Mouse (Mus musculus): ENCODE data around the gene Epha2. TPM values are rescaled to one million over a fixed set of nuclear protein-coding genes. Genes with fewer than 3 reads are reported as not detected.

Gene Epha2
- polyA plus RNA-seq, 1 experiment from 2014 or later, result 3.0 TPM

- Histone ChIP-seq H3K4me3 (no peak overlapping the region), H3K27ac (replicated peaks) (no peak overlapping the region), H3K36me3 (replicated peaks) (no peaks in the 10 kb centered on the region), H3K4me1 (peaks cover 34% of the 10 kb centered on the region), H3K27me3 (replicated peaks; ENCODE audit: low read depth, poor library complexity, severe bottlenecking) (peaks cover 35% of the 10 kb centered on the region), H3K9me3 (no peaks in the 10 kb centered on the region; the same call in 1 of the 2 replicates)
- DNase-seq (ENCODE audit: low spot score), result no peak
- WGBS, result 60% methylated on average over 15 of the region's 15 CpGs
Observed at GRCm38 (mm10) chr4:141270201-141270940, 30.7 kb upstream of the Epha2 start.

- H3K27ac ChIP-seq (replicated peaks), result peak overlapping the region; percentile 40; the same call in 1 of the 2 replicates
- no peak overlapping the region; the same call in 1 of the 2 replicates for H3K4me3 ChIP-seq
- H3K36me3 ChIP-seq (replicated peaks), result no peaks in the 10 kb centered on the region
- whole genome bisulfite sequencing, result 81% methylated on average over 7 of the region's 7 CpGs
- DNase-seq (ENCODE audit: low spot score), result no peak
- peaks cover 42% of the 10 kb centered on the region for H3K27me3 ChIP-seq (replicated peaks; ENCODE audit: low read depth, poor library complexity, severe bottlenecking)
- no peaks in the 10 kb centered on the region; the same call in 1 of the 2 replicates for H3K9me3 ChIP-seq
- peaks cover 37% of the 10 kb centered on the region for H3K4me1 ChIP-seq
Observed at GRCm38 (mm10) chr4:141271228-141271627, 29.8 kb upstream of the Epha2 start.

DNA sequence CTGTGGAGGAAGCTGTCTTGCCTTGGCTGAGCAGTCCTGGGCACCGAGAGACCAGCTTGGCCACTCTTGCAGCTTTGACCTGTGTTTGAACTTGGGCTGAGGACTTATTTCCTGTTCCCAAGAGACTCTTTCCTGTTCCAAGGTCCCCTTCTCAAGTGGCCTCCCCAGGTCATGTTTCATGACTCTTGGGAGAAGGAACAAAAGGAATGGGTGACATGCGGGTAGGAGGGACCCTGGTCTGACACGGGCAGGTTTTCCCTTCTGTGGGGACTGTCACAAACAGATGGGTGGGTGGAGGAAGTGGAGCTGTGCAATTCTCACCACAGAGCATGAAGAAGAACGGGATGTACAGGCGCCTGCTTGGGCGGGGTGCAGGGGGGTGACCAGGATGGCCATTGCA lies 29.3 kb upstream of the Epha2 start:
- Histone ChIP-seq H3K36me3 (replicated peaks) (no peaks in the 10 kb centered on the region), H3K27ac (replicated peaks) (peak overlapping the region; percentile 40; the same call in 1 of the 2 replicates), H3K9me3 (no peaks in the 10 kb centered on the region; the same call in 1 of the 2 replicates), H3K4me1 (peaks cover 37% of the 10 kb centered on the region), H3K4me3 (no peak overlapping the region; the same call in 1 of the 2 replicates), H3K27me3 (replicated peaks; ENCODE audit: low read depth, poor library complexity, severe bottlenecking) (peaks cover 42% of the 10 kb centered on the region)
- 76% methylated on average over 6 of the region's 6 CpGs for WGBS
- no peak for DNase-seq (ENCODE audit: low spot score)

DNA sequence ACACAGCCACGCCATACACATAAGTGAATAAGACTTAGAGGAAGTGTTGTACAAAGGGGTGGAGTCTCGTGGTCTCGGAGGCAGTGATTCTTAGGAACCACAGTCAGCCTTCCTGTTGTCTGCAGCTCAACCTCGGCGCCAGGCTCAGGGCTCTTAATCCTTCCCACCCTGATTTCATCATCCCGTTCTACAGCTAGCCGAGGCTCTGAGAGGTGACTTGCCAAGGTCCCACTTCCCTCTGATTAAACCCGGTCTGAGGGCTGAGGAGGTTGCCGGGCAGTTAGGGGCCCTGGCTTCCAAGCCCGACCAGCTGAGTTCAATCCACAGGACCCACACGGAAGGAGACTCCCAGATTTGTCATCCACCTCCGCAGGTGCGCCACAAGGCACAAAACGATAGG lies 28.2 kb upstream of the Epha2 start:
- H3K9me3 ChIP-seq, result no peaks in the 10 kb centered on the region; the same call in 1 of the 2 replicates
- H3K4me3 ChIP-seq, result peak overlapping the region; percentile 43
- WGBS, result 13% methylated on average over 14 of the region's 14 CpGs
- peaks cover 51% of the 10 kb centered on the region for H3K27me3 ChIP-seq (replicated peaks; ENCODE audit: low read depth, poor library complexity, severe bottlenecking)
- no peak for DNase-seq (ENCODE audit: low spot score)
- H3K36me3 ChIP-seq (replicated peaks), result no peaks in the 10 kb centered on the region
- peaks cover 47% of the 10 kb centered on the region for H3K4me1 ChIP-seq
- H3K27ac ChIP-seq (replicated peaks), result peak overlapping the region; percentile 24; the same call in 1 of the 2 replicates

GRCm38 (mm10) chr4:141273296-141273695 lies 27.7 kb upstream of the Epha2 start:
- peaks cover 51% of the 10 kb centered on the region for H3K4me1 ChIP-seq
- no peaks in the 10 kb centered on the region for H3K36me3 ChIP-seq (replicated peaks)
- peaks cover 55% of the 10 kb centered on the region for H3K27me3 ChIP-seq (replicated peaks; ENCODE audit: low read depth, poor library complexity, severe bottlenecking)
- peak; percentile 92 for DNase-seq (ENCODE audit: low spot score)
- H3K4me3 ChIP-seq, result peak overlapping the region; percentile 43
- WGBS, result 20% methylated on average over 12 of the region's 12 CpGs
- H3K9me3 ChIP-seq, result no peaks in the 10 kb centered on the region; the same call in 1 of the 2 replicates
- H3K27ac ChIP-seq (replicated peaks), result peak overlapping the region; percentile 24; the same call in 1 of the 2 replicates

- peaks cover 63% of the 10 kb centered on the region for H3K4me1 ChIP-seq
- peaks cover 55% of the 10 kb centered on the region for H3K27me3 ChIP-seq (replicated peaks; ENCODE audit: low read depth, poor library complexity, severe bottlenecking)
- no peaks in the 10 kb centered on the region for H3K36me3 ChIP-seq (replicated peaks)
- 38% methylated on average over 23 of the region's 23 CpGs for WGBS
- H3K9me3 ChIP-seq, result no peaks in the 10 kb centered on the region
- H3K4me3 ChIP-seq, result 0 out of 2 replicates have a peak overlapping the region, but pooled peaks have one; percentile 11
- DNase-seq (ENCODE audit: low spot score), result no peak
- peak overlapping the region; percentile 68 for H3K27ac ChIP-seq (replicated peaks)
Observed at GRCm38 (mm10) chr4:141274485-141275341, 26.3 kb upstream of the Epha2 start.

DNA sequence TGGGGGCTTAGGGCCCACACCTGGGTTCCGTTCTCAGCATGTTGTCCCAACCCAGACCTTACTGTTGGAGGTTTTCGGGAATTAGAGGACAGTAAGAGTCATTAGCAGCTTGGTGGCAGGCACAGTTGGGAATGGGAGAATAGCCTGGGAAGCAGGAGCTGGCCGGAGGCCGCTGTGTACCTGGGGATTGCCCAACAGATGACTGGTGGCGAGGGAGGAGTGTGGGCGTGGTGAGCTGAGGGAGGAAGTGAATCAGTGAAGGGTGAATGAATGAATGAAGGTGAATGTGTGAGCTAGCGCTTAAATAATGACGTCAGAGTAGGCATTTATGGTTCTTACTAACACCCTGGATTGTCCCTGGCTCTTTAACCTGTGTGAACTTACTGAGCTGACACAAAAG lies 23.9 kb upstream of the Epha2 start:
- Histone ChIP-seq H3K4me3 (no peak overlapping the region), H3K4me1 (peaks cover 66% of the 10 kb centered on the region), H3K36me3 (replicated peaks) (no peaks in the 10 kb centered on the region), H3K27ac (replicated peaks) (0 out of 2 replicates have a peak overlapping the region, but pooled peaks have one; percentile 44), H3K9me3 (no peaks in the 10 kb centered on the region), H3K27me3 (replicated peaks; ENCODE audit: low read depth, poor library complexity, severe bottlenecking) (peaks cover 53% of the 10 kb centered on the region)
- DNase-seq (ENCODE audit: low spot score), result no peak
- 78% methylated on average over 8 of the region's 8 CpGs for WGBS

- peak overlapping the region; percentile 73 for H3K27ac ChIP-seq (replicated peaks)
- H3K4me3 ChIP-seq, result no peak overlapping the region
- H3K27me3 ChIP-seq (replicated peaks; ENCODE audit: low read depth, poor library complexity, severe bottlenecking), result peaks cover 53% of the 10 kb centered on the region
- no peaks in the 10 kb centered on the region for H3K36me3 ChIP-seq (replicated peaks)
- DNase-seq (ENCODE audit: low spot score), result peak; percentile 53
- WGBS, result 52% methylated on average over 7 of the region's 7 CpGs
- peaks cover 67% of the 10 kb centered on the region for H3K4me1 ChIP-seq
- H3K9me3 ChIP-seq, result no peaks in the 10 kb centered on the region
Observed at GRCm38 (mm10) chr4:141278154-141278553, 22.9 kb upstream of the Epha2 start.

GRCm38 (mm10) chr4:141279327-141279726 lies 21.7 kb upstream of the Epha2 start:
- Histone ChIP-seq H3K27ac (replicated peaks) (peak overlapping the region; percentile 73; the same call in 1 of the 2 replicates), H3K27me3 (replicated peaks; ENCODE audit: low read depth, poor library complexity, severe bottlenecking) (peaks cover 59% of the 10 kb centered on the region), H3K4me1 (peaks cover 70% of the 10 kb centered on the region), H3K9me3 (no peaks in the 10 kb centered on the region), H3K36me3 (replicated peaks) (no peaks in the 10 kb centered on the region), H3K4me3 (no peak overlapping the region; the same call in 1 of the 2 replicates)
- no peak for DNase-seq (ENCODE audit: low spot score)
- 68% methylated on average over 15 of the region's 15 CpGs for WGBS

- DNase-seq (ENCODE audit: low spot score), result no peak
- Histone ChIP-seq H3K4me3 (no peak overlapping the region), H3K4me1 (peaks cover 68% of the 10 kb centered on the region), H3K27ac (replicated peaks) (no peak overlapping the region), H3K9me3 (no peaks in the 10 kb centered on the region), H3K36me3 (replicated peaks) (no peaks in the 10 kb centered on the region), H3K27me3 (replicated peaks; ENCODE audit: low read depth, poor library complexity, severe bottlenecking) (peaks cover 59% of the 10 kb centered on the region)
- WGBS, result 92% methylated on average over 6 of the region's 6 CpGs
Observed at GRCm38 (mm10) chr4:141279783-141280182, 21.3 kb upstream of the Epha2 start.

- 92% methylated on average over 1 of the region's 1 CpGs for WGBS
- peaks cover 67% of the 10 kb centered on the region for H3K4me1 ChIP-seq
- no peak for DNase-seq (ENCODE audit: low spot score)
- no peak overlapping the region for H3K4me3 ChIP-seq
- peaks cover 59% of the 10 kb centered on the region for H3K27me3 ChIP-seq (replicated peaks; ENCODE audit: low read depth, poor library complexity, severe bottlenecking)
- no peaks in the 10 kb centered on the region for H3K36me3 ChIP-seq (replicated peaks)
- no peaks in the 10 kb centered on the region for H3K9me3 ChIP-seq
- H3K27ac ChIP-seq (replicated peaks), result no peak overlapping the region
Observed at GRCm38 (mm10) chr4:141280471-141280870, 20.6 kb upstream of the Epha2 start.

GRCm38 (mm10) chr4:141281153-141281552 lies 19.9 kb upstream of the Epha2 start:
- H3K36me3 ChIP-seq (replicated peaks), result no peaks in the 10 kb centered on the region
- peaks cover 69% of the 10 kb centered on the region for H3K4me1 ChIP-seq
- 0 out of 2 replicates have a peak overlapping the region, but pooled peaks have one; percentile 10 for H3K27ac ChIP-seq (replicated peaks)
- DNase-seq (ENCODE audit: low spot score), result no peak
- no peaks in the 10 kb centered on the region for H3K9me3 ChIP-seq
- WGBS, result 25% methylated on average over 6 of the region's 6 CpGs
- H3K27me3 ChIP-seq (replicated peaks; ENCODE audit: low read depth, poor library complexity, severe bottlenecking), result peaks cover 60% of the 10 kb centered on the region
- no peak overlapping the region for H3K4me3 ChIP-seq

Data from embryonic facial prominence, embryonic 10.5 days (tissue).